Mouse (Mus musculus): Measurements from ENCODE around the gene Sept7. TPM values are rescaled to one million over a fixed set of nuclear protein-coding genes. Genes with fewer than 3 reads are reported as not detected.
A peak's percentile ranks its signal among the peaks of the same experiment; 100 is the strongest.
"Not testable (repeated sequence)": the region's sequence is repeated elsewhere in the genome, so short reads cannot be mapped to it uniquely, and the experiment has no call there.

Gene Sept7
- polyA plus RNA-seq, 1 experiment from 2014 or later = 305 TPM

GRCm38 (mm10) chr9:25262087-25262486 is 9.8 kb downstream of the Sept7 start:
- Histone ChIP-seq H3K4me1 (peaks cover 4% of the 10 kb centered on the region; the same call in 1 of the 2 replicates), H3K4me3 (no peak overlapping the region), H3K27ac (no peak overlapping the region), H3K9me3 (no peaks in the 10 kb centered on the region), H3K36me3 (peaks cover 10% of the 10 kb centered on the region), H3K4me2 (no peak overlapping the region), H3K27me3 (no peaks in the 10 kb centered on the region), H3K9ac (no peak overlapping the region)
- WGBS = 59% methylated on average over 1 of the region's 1 CpGs
- no peak for ATAC-seq (ENCODE audit: borderline replicate concordance, extremely low read depth, low FRiP score, low TSS enrichment)

- Histone ChIP-seq H3K27ac (no peak overlapping the region), H3K36me3 (peaks cover 30% of the 10 kb centered on the region), H3K4me1 (peaks cover 4% of the 10 kb centered on the region; the same call in 1 of the 2 replicates), H3K9ac (no peak overlapping the region), H3K4me2 (no peak overlapping the region), H3K4me3 (no peak overlapping the region), H3K9me3 (no peaks in the 10 kb centered on the region), H3K27me3 (no peaks in the 10 kb centered on the region)
- ATAC-seq (ENCODE audit: borderline replicate concordance, extremely low read depth, low FRiP score, low TSS enrichment) = no peak
- 86% methylated on average over 4 of the region's 4 CpGs for WGBS
Observed at GRCm38 (mm10) chr9:25265795-25266194, 13.6 kb downstream of the Sept7 start.

GRCm38 (mm10) chr9:25267133-25267532 is 14.9 kb downstream of the Sept7 start:
- no peak for ATAC-seq (ENCODE audit: borderline replicate concordance, extremely low read depth, low FRiP score, low TSS enrichment)
- Histone ChIP-seq H3K9me3 (no peaks in the 10 kb centered on the region), H3K4me3 (no peak overlapping the region), H3K4me2 (no peak overlapping the region), H3K4me1 (peaks cover 3% of the 10 kb centered on the region; the same call in 1 of the 2 replicates), H3K36me3 (peaks cover 34% of the 10 kb centered on the region), H3K27me3 (no peaks in the 10 kb centered on the region), H3K27ac (no peak overlapping the region), H3K9ac (no peak overlapping the region)
- WGBS = 95% methylated on average over 3 of the region's 3 CpGs

- no peak overlapping the region for H3K4me3 ChIP-seq
- H3K36me3 ChIP-seq = peaks cover 31% of the 10 kb centered on the region
- no peak for ATAC-seq (ENCODE audit: borderline replicate concordance, extremely low read depth, low FRiP score, low TSS enrichment)
- no peaks in the 10 kb centered on the region for H3K27me3 ChIP-seq
- no peak overlapping the region for H3K27ac ChIP-seq
- 75% methylated on average over 2 of the region's 2 CpGs for WGBS
- H3K9ac ChIP-seq = no peak overlapping the region
- no peak overlapping the region for H3K4me2 ChIP-seq
- no peaks in the 10 kb centered on the region for H3K4me1 ChIP-seq
- H3K9me3 ChIP-seq = no peaks in the 10 kb centered on the region
Observed at GRCm38 (mm10) chr9:25267574-25267973, 15.3 kb downstream of the Sept7 start.

- no peak overlapping the region for H3K4me3 ChIP-seq
- no peaks in the 10 kb centered on the region for H3K9me3 ChIP-seq
- 87% methylated on average over 2 of the region's 2 CpGs for WGBS
- no peak for ATAC-seq (ENCODE audit: borderline replicate concordance, extremely low read depth, low FRiP score, low TSS enrichment)
- H3K4me2 ChIP-seq = no peak overlapping the region
- peaks cover 32% of the 10 kb centered on the region for H3K36me3 ChIP-seq
- no peaks in the 10 kb centered on the region for H3K27me3 ChIP-seq
- no peak overlapping the region for H3K27ac ChIP-seq
- no peak overlapping the region for H3K9ac ChIP-seq
- H3K4me1 ChIP-seq = no peaks in the 10 kb centered on the region
Observed at GRCm38 (mm10) chr9:25271902-25272301, 19.7 kb downstream of the Sept7 start.

GRCm38 (mm10) chr9:25289796-25290195 is 37.6 kb downstream of the Sept7 start:
- 91% methylated on average over 1 of the region's 1 CpGs for WGBS
- Histone ChIP-seq H3K9me3 (no peaks in the 10 kb centered on the region), H3K27ac (no peak overlapping the region), H3K36me3 (peaks cover 35% of the 10 kb centered on the region), H3K4me3 (no peak overlapping the region), H3K27me3 (no peaks in the 10 kb centered on the region), H3K4me2 (no peak overlapping the region), H3K4me1 (no peaks in the 10 kb centered on the region), H3K9ac (no peak overlapping the region)
- ATAC-seq (ENCODE audit: borderline replicate concordance, extremely low read depth, low FRiP score, low TSS enrichment) = no peak

GRCm38 (mm10) chr9:25309505-25310182 is 57.4 kb downstream of the Sept7 start:
- no peak overlapping the region for H3K4me2 ChIP-seq
- no peak overlapping the region for H3K4me3 ChIP-seq
- WGBS = 73% methylated on average over 1 of the region's 1 CpGs
- no peak for ATAC-seq (ENCODE audit: borderline replicate concordance, extremely low read depth, low FRiP score, low TSS enrichment)
- peaks cover 45% of the 10 kb centered on the region for H3K36me3 ChIP-seq
- H3K4me1 ChIP-seq = no peaks in the 10 kb centered on the region
- H3K27me3 ChIP-seq = no peaks in the 10 kb centered on the region
- H3K27ac ChIP-seq = no peak overlapping the region
- H3K9ac ChIP-seq = no peak overlapping the region
- H3K9me3 ChIP-seq = no peaks in the 10 kb centered on the region

GRCm38 (mm10) chr9:25314304-25314703 is 62.1 kb downstream of the Sept7 start:
- Histone ChIP-seq H3K27ac (no peak overlapping the region), H3K9ac (no peak overlapping the region), H3K4me2 (no peak overlapping the region), H3K36me3 (peaks cover 18% of the 10 kb centered on the region), H3K4me3 (no peak overlapping the region), H3K4me1 (no peaks in the 10 kb centered on the region), H3K27me3 (no peaks in the 10 kb centered on the region), H3K9me3 (no peaks in the 10 kb centered on the region)
- 60% methylated on average over 4 of the region's 4 CpGs for WGBS
- ATAC-seq (ENCODE audit: borderline replicate concordance, extremely low read depth, low FRiP score, low TSS enrichment) = no peak

GRCm38 (mm10) chr9:25317827-25318505 is 65.7 kb downstream of the Sept7 start:
- peak; percentile 57; the same call in 1 of the 2 replicates for ATAC-seq (ENCODE audit: borderline replicate concordance, extremely low read depth, low FRiP score, low TSS enrichment)
- no peak overlapping the region for H3K4me3 ChIP-seq
- H3K27ac ChIP-seq = no peak overlapping the region
- H3K9me3 ChIP-seq = no peaks in the 10 kb centered on the region
- H3K36me3 ChIP-seq = peaks cover 2% of the 10 kb centered on the region
- no peaks in the 10 kb centered on the region for H3K4me1 ChIP-seq
- no peak overlapping the region for H3K9ac ChIP-seq
- no peaks in the 10 kb centered on the region for H3K27me3 ChIP-seq
- WGBS = 41% methylated on average over 4 of the region's 4 CpGs
- H3K4me2 ChIP-seq = no peak overlapping the region

- H3K36me3 ChIP-seq; H3K9ac ChIP-seq; H3K9me3 ChIP-seq; H3K4me3 ChIP-seq; H3K27me3 ChIP-seq; H3K4me2 ChIP-seq; H3K27ac ChIP-seq; ATAC-seq (ENCODE audit: borderline replicate concordance, extremely low read depth, low FRiP score, low TSS enrichment); H3K4me1 ChIP-seq: not testable (repeated sequence)
- 70% methylated on average over 6 of the region's 6 CpGs for WGBS
Observed at GRCm38 (mm10) chr9:25319676-25320075, 67.4 kb downstream of the Sept7 start.

GRCm38 (mm10) chr9:25327727-25328370 is 75.6 kb downstream of the Sept7 start:
- Histone ChIP-seq H3K27ac (no peak overlapping the region), H3K4me1 (no peaks in the 10 kb centered on the region), H3K36me3 (no peaks in the 10 kb centered on the region), H3K4me2 (no peak overlapping the region), H3K27me3 (no peaks in the 10 kb centered on the region), H3K9ac (no peak overlapping the region), H3K4me3 (no peak overlapping the region), H3K9me3 (no peaks in the 10 kb centered on the region)
- WGBS = 66% methylated on average over 4 of the region's 4 CpGs
- no peak for ATAC-seq (ENCODE audit: borderline replicate concordance, extremely low read depth, low FRiP score, low TSS enrichment)

Measured in lung, embryonic 15.5 days (tissue).